Mouse (Mus musculus) embryonic facial prominence, embryonic 14.5 days (tissue): ENCODE measurements around the gene Trim44. TPM values are rescaled to one million over a fixed set of nuclear protein-coding genes. Genes with fewer than 3 reads are reported as not detected.

Source experiments
- ATAC-seq: fragments of 200-750 bp; cut with Nextera tagmentation; 2 replicates; pipeline ENCODE4 v1.8.0; 2017; ENCODE audit warnings: low read depth, moderate number of reproducible peaks, moderate TSS enrichment
- DNase-seq: peaks from one replicate; pipeline ENCODE4 v3.0.0-alpha.2; 2015; ENCODE audit warnings: low spot score
- H3K27ac ChIP-seq: fragments of 300-500 bp; sonication (generic); replicated peaks from 2 replicates; pipeline ENCODE4 v1.5.1; 2014; ENCODE audit warnings: low read depth, mild to moderate bottlenecking, low read length, moderate library complexity
- H3K27me3 ChIP-seq: fragments of 300-500 bp; sonication (generic); replicated peaks from 2 replicates; pipeline ENCODE4 v1.6.1; 2014; ENCODE audit warnings: low read length; ENCODE audit not compliant: control insufficient read depth, insufficient read depth
- H3K36me3 ChIP-seq: fragments of 300-500 bp; sonication (generic); 2 replicates; pipeline ENCODE4 v1.6.1; 2014; ENCODE audit warnings: low read length, mixed read lengths; ENCODE audit not compliant: control insufficient read depth, insufficient read depth
- H3K4me1 ChIP-seq: fragments of 300-500 bp; sonication (generic); 2 replicates; pipeline ENCODE4 v1.6.1; 2014; ENCODE audit warnings: antibody characterized with exemption, low read length; ENCODE audit not compliant: control insufficient read depth, insufficient read depth
- H3K4me2 ChIP-seq: fragments of 300-500 bp; sonication (generic); 2 replicates; pipeline ENCODE4 v1.6.1; 2014; ENCODE audit warnings: low read depth, mild to moderate bottlenecking, low read length, moderate library complexity, mixed read lengths
- H3K4me3 ChIP-seq: fragments of 300-500 bp; sonication (generic); 2 replicates; pipeline ENCODE4 v1.5.1; 2014; ENCODE audit warnings: low read depth, mild to moderate bottlenecking, low read length
- H3K9ac ChIP-seq: fragments of 300-500 bp; sonication (generic); 2 replicates; pipeline ENCODE4 v1.6.1; 2014; ENCODE audit warnings: low read depth, mild to moderate bottlenecking, low read length, moderate library complexity, mixed read lengths
- H3K9me3 ChIP-seq: fragments of 300-500 bp; sonication (generic); 2 replicates; pipeline ENCODE4 v1.6.1; 2016; ENCODE audit warnings: low read length; ENCODE audit not compliant: control insufficient read depth
- WGBS: fragments of 180-500 bp; shearing (Covaris S2); extraction: QIAGEN DNeasy Blood & Tissue Kit; methylation state at CpG from one replicate; pipeline ENCODE4 v1.1.7; 2014; 5-methylcytosine and 5-hydroxymethylcytosine counted together
- polyA plus RNA-seq: library from polyadenylated mRNA; unstranded; fragments of >200 nt; fragmentation: Nextera tagmentation; extraction: Ambion mirVana; gene quantifications from 2 replicates; pipeline ENCODE4 v1.2.1, GENCODE M21; 2014

Gene Trim44
- polyA plus RNA-seq: 32.1 and 34.5 TPM in 2 replicates

DNA sequence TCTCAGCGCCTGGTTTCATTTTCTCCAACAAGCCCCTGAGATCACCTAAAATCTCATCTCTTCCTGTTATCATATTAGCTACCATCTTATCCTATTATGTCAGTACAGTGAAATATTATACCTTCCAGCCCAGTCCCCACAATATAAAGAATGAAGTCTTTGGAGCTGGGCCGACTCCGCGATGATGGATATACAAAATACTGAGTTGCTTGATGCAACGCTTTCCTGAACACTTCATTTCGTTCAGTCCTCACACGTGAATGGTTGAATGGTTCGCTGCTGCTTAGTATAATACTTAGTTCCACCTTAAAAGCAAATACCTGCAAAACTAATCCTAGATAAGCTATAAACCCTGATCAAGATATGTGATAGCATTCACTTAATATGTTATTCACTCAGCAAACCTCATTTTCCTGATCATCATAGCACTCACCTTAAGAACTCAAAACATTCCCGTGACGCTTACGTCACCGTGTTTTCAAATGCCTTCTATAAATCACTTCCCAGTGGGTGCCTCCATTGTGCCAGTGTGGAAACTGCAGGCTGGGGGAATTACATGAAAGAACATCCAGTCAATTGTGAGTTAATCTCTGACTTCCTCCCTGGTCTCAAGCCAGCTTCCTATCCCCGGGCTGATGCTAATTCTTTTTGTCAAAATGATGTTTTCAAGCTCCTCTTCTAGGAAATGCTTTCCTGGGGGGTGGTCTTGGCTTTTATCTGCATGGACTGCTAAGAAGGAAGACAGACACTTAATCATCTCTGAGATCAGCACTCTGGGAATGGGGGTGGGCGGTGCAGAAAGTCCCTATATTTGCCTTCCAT, at the start of gene Trim44:
TSS of gene Trim44 (minus strand) at position 466 of the 822 bp plus-strand sequence.
- WGBS: 21% methylated on average over 14 of the region's 14 CpGs
- H3K9ac ChIP-seq: no peak within 1 kb of the TSS
- no peaks in the 10 kb centered on the region for H3K36me3 ChIP-seq
- no peaks in the 10 kb centered on the region for H3K9me3 ChIP-seq
- DNase-seq: peak; percentile 83
- H3K4me3 ChIP-seq: peak within 1 kb of the TSS; percentile 10; the same call in 1 of the 2 replicates
- peak within 1 kb of the TSS; percentile 41 for H3K4me2 ChIP-seq
- H3K27ac ChIP-seq: no peak within 1 kb of the TSS
- peak; percentile 81 for ATAC-seq
- H3K4me1 ChIP-seq: peaks cover 20% of the 10 kb centered on the region
- H3K27me3 ChIP-seq: no peaks in the 10 kb centered on the region

DNA sequence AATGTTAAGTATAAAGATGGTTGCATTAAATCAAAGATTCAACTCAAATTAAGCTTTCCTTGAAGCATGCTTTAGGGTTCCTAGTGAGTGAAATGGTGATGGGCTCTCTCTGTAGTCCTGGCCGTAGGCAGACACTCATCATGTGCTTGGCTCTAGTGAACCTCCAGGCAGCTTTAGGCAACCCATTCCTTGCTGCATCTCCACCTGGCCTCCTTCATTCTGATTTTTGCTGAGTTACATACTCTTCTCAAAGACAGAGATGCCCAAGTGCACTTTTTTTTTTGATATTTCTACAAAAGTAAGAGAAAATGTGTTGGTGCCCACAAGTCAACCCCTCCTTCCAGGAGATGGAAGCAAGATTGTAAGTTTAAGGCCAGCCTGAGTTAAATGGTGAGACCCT, 47.5 kb upstream of the Trim44 start:
- no peak for DNase-seq
- H3K27me3 ChIP-seq: no peaks in the 10 kb centered on the region

DNA sequence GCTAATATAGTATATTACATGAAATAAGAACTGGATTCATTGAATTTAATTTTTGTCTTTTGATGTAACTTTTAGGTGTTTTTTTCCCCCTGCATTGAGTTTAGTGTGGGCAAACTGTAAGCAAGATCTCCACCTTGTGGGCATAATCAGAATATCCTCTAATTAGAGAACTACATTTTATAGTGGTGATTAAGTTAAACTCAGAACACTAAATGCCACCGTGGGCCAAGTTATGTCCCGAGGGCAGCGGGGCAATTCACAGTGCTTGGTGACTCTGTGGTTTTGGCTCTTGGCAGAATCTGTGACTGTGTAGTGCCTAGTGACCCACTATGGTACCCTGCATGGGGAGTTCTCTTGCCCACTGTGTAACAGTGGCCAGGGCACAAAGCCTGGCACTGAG, 45.8 kb upstream of the Trim44 start:
- Histone ChIP-seq H3K27ac (no peak overlapping the region), H3K9me3 (no peaks in the 10 kb centered on the region), H3K36me3 (no peaks in the 10 kb centered on the region), H3K27me3 (no peaks in the 10 kb centered on the region), H3K4me3 (no peak overlapping the region), H3K4me2 (no peak overlapping the region), H3K9ac (no peak overlapping the region), H3K4me1 (peaks cover 21% of the 10 kb centered on the region)
- no peak for ATAC-seq
- 35% methylated on average over 3 of the region's 3 CpGs for WGBS
- DNase-seq: peak; percentile 67

More for the DNA sequence above, 47.5 kb upstream of the Trim44 start:
- WGBS: 94% methylated on average over 1 of the region's 1 CpGs
- Histone ChIP-seq H3K9me3 (no peaks in the 10 kb centered on the region), H3K4me3 (no peak overlapping the region), H3K4me1 (peaks cover 5% of the 10 kb centered on the region; the same call in 1 of the 2 replicates), H3K27ac (no peak overlapping the region), H3K9ac (no peak overlapping the region), H3K4me2 (no peak overlapping the region), H3K36me3 (no peaks in the 10 kb centered on the region)
- no peak for ATAC-seq

DNA sequence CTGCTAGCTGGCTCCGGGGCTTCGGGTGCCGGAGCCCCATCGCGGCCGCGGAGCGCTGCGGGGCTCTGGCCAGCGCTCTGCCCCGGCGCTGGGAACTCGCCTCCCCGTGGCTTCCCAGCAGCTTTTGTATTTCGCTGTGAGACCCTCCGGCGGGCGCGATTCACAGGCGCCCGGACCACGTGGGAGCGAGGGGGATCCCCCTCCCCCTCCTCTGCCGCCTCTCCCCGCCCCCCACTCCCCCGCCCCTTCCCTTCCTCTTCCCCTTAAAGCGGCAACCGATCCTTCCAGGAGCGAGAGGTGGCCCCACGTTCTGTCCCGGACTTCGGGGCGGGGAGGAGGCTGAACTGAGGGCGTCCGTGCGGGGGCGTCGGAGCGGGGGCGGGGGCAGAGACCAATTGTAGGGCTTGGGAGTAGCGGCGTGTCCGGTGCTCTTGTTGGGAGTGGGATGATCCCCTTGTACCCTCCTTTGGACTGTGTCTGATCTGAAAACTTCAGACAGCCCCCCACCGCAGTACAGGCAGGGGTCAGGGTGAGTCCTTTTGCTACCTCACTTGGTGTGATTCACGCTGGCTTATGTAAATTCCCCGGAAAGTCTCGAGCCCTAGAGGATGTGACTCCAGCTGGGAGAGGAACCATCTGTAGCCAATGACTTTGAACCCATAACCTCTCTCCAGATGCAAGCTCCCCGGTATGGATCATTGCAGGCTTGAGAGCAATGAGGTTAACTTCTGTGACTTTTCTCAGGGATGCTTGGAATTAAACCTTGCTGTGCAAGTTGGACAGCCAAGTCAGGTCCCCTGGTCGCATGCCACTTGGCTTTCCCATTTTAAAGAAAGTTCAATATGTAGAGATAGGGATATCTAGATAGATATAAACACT, 44.3 kb upstream of the Trim44 start, which contains the start of gene Fjx1:
TSS of gene Fjx1 (minus strand) at position 829 of the 879 bp plus-strand sequence.
- ATAC-seq: peak; percentile 70
- H3K27ac ChIP-seq: peak within 1 kb of the TSS; percentile 82
- peak; percentile 93 for DNase-seq
- H3K4me3 ChIP-seq: peak within 1 kb of the TSS; percentile 80
- peak within 1 kb of the TSS; percentile 98 for H3K4me2 ChIP-seq
- no peaks in the 10 kb centered on the region for H3K9me3 ChIP-seq
- no peaks in the 10 kb centered on the region for H3K36me3 ChIP-seq
- H3K9ac ChIP-seq: peak within 1 kb of the TSS; percentile 84
- under 1% methylated on average over 30 of the region's 49 CpGs for WGBS
- H3K27me3 ChIP-seq: no peaks in the 10 kb centered on the region
- H3K4me1 ChIP-seq: peaks cover 33% of the 10 kb centered on the region

DNA sequence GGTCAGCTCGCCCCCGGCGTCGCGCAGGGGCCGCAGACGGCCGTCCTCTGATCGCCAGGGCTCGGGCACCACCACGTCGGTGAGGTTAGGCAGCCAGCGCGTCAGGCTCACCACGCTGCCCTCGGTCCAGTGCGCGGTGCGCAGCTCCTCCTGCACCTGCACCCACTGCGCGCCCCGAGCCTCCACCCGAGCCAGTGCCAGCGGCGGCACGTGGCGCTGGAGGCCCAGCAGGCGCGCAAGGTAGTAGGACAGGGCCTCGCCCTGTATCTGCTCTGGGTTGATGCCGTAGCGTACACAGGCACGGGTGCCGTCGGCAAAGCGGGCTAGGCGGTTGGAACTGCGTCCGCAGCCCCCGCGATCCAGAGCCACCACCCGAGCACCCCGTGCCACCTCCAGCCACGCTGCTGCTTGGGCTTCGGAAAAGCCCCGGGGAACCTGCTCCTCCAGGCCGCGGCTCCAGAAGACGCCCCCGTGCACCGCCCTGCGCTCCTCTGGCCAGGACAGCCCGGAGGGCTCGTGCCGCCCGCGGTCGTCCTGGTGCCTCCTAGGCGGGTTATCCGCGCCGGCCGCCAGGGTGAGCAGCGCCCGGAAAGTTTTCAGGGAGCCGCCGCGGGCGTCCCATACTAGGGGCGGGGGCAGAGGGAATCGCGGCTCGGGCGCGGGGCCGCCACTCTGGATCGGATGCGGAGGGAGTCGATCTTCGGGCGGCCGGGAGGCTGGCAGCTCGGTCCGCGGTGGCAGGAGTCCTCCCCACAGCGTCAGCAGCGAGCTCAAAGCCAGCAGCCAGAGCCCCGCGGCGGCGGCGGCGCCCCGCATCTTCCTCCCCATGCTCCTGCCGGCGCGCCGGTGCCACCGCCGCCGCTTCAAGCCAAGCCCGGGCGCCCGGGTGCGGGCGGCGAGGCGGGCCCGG, 43.4 kb upstream of the Trim44 start:
- Histone ChIP-seq H3K36me3 (no peaks in the 10 kb centered on the region), H3K4me2 (peak overlapping the region; percentile 98), H3K4me3 (peak overlapping the region; percentile 80), H3K27me3 (no peaks in the 10 kb centered on the region), H3K4me1 (peaks cover 33% of the 10 kb centered on the region), H3K27ac (peak overlapping the region; percentile 82), H3K9me3 (no peaks in the 10 kb centered on the region), H3K9ac (peak overlapping the region; percentile 84)
- under 1% methylated on average over 41 of the region's 109 CpGs for WGBS
- peak; percentile 43 for DNase-seq
- ATAC-seq: peak; percentile 45

DNA sequence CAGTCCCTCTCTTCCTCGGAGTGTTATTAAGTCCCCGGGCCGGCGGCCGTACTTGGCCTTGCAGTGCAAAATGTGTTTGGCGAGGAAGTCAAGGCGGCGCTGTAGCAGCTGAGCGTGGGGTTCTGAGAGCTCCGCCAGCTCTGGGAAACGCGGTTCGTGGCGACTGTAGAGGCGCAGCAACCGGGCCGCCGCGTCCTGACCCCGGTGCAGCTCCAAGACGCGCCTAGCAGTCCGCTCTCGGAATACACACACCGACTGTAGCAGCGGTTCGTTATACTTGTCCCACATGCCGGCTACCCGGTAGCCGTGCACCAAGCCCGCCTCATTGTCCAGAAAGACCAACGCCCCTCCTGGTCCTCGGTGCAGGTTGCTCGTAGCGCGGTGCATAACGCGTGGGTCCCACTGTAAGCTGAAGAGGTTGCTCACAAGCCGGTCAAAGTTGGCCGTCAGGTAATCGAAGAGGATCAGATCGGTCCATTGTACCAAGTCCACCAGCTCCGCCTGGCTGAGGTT, 42.7 kb upstream of the Trim44 start:
- Histone ChIP-seq H3K4me2 (peak overlapping the region; percentile 98), H3K9ac (peak overlapping the region; percentile 84), H3K27me3 (no peaks in the 10 kb centered on the region), H3K4me3 (peak overlapping the region; percentile 80), H3K27ac (peak overlapping the region; percentile 82; the same call in 1 of the 2 replicates), H3K9me3 (no peaks in the 10 kb centered on the region), H3K4me1 (peaks cover 33% of the 10 kb centered on the region), H3K36me3 (no peaks in the 10 kb centered on the region)
- DNase-seq: peak; percentile 81
- ATAC-seq: peak; percentile 15; the same call in 1 of the 2 replicates
- 0% methylated on average over 43 of the region's 43 CpGs for WGBS

DNA sequence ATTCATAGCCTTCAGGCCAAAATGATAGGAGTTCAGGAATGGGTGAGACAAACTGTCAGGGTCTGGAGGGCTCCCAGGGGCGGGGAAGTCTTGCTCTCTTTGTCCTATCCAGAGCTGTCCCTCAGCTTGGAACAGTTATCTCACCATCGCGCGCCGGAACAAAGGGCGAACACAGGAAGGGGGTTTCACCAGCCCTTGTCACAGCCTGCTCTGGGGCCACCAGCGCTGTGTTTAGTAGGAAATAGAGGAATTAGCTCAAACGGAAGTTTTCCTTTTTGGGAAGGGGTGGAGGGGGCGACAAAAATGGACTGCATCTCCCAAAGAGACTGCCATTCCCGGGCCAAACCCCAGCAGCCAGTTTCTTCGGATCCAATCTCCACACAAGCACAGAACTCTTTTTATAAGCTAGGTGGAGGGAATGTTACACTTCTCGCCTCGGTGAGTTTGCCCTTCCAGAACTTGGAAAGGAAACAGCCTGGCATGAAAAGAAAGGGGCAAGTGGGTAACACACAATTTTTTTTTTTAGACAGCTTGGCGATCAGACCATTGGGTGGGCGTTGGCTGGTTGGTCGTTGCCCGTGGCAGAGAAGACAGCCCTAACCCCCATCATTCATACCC, 42.1 kb upstream of the Trim44 start:
- ATAC-seq: peak; percentile 45; the same call in 1 of the 2 replicates
- Histone ChIP-seq H3K9ac (peak overlapping the region; percentile 84), H3K27me3 (no peaks in the 10 kb centered on the region), H3K27ac (peak overlapping the region; percentile 82; the same call in 1 of the 2 replicates), H3K4me1 (peaks cover 33% of the 10 kb centered on the region), H3K4me2 (peak overlapping the region; percentile 98), H3K36me3 (no peaks in the 10 kb centered on the region), H3K9me3 (no peaks in the 10 kb centered on the region), H3K4me3 (peak overlapping the region; percentile 80)
- peak; percentile 66 for DNase-seq
- WGBS: 2% methylated on average over 17 of the region's 17 CpGs
